Mouse (Mus musculus) retina, embryonic 14.5 days (tissue): ENCODE results near the gene Sgo2a.
"Not testable (repeated sequence)": the region's sequence is repeated elsewhere in the genome, so short reads cannot be mapped to it uniquely, and the experiment has no call there.

Source experiments
- DNase-seq: peaks from one replicate; pipeline ENCODE4 v3.0.0-alpha.2; 2015; ENCODE audit warnings: low spot score

Gene Sgo2a

DNA sequence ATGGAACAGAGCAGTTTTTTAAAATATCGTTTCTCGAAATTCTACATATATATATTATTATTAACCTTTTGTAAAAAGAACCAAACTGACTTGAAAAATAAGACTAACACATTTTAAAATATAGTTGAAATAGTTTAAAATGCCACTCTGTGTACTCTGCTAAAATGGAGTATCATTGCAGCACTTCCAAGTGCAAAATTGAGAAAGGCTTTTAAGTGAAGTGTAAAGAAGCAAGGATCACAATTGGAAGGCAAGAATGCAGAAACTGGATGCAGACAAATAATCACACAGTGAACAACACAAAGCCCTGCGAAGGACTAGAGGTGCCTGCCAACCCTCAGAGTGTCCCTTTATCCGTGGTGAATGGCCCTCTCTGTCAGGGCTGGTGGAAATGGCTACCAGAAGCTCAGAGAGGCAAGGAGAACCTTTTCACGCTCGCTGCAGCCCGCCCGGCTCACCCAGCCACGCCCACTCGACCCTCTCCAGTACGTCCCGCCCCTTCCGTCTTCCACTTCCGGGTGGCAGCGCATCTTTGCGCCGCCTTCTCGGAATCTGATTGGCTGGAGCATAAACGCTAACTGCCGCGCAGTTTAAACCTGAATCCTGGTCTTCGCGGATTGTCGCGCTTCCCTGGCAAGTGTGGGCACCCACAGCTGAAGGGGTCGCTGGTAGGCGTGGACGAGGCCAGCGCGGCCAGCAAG lies at the start of gene Sgo2a:
Sgo2a (plus strand) TSS at position 540 of the 701 bp plus-strand sequence.
- DNase-seq = peak; percentile 97

DNA sequence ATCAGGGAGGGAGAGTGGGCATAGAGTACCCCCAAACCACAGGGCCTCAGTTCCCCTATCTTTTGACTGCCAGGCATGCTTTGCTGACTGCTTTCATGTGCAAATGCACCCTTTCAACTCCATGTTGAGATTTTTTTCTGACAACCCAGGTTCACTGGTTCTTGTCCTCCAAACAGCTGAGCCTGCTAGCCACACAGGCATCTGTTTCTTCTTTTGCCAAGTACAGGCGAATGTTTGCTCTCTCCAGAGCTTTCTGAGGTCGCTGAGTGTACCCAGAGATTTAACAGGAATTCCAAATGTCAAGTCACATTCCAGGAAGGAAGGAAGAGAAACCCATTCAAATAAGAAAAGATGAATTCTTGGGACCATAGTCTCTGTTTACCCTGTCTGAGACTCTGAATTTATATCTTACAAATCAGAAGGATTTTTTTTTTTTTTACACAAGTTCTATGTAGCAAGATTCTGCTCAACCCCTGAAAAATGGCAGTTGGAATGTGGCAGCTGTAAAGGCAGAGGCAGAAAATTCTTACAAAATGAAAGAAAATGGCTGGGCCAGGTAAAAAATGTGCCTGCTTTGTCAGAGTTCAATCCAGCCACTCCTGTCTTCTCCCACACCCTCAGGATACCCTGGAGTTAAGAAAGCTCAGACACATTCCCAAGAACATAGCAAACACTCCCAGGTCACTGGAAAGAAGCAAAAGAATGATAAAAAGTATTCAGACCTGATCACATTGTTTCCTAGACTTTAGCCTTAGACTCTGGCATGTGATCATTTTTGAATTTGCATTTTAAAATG lies 48.0 kb upstream of the Sgo2a start:
- DNase-seq = no peak

GRCm38 (mm10) chr1:57949195-57949594 lies 46.6 kb upstream of the Sgo2a start:
- DNase-seq = peak; percentile 48

DNA sequence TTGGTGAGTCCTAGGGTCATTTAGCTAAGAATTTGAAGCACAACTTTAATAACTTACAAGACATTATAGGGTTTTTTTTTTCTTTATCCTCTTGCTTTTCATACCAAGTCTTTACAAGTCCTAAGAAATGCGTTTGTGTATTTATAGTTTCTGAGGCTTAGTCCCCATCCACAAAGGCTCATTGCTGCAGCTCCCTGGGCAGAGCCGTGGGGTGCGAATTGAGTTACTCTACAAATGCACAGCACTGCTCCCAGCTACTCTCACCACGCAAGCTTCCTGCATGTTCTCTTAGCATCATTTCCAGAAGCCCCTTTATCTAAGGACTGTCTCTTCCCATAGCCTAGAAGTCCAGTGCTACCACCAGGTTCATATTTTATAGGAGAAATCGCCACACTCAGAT lies 46.1 kb upstream of the Sgo2a start:
- no peak for DNase-seq

- no peak for DNase-seq
These were observed 43.3 kb upstream of the Sgo2a start for GRCm38 (mm10) chr1:57952509-57952908.

DNA sequence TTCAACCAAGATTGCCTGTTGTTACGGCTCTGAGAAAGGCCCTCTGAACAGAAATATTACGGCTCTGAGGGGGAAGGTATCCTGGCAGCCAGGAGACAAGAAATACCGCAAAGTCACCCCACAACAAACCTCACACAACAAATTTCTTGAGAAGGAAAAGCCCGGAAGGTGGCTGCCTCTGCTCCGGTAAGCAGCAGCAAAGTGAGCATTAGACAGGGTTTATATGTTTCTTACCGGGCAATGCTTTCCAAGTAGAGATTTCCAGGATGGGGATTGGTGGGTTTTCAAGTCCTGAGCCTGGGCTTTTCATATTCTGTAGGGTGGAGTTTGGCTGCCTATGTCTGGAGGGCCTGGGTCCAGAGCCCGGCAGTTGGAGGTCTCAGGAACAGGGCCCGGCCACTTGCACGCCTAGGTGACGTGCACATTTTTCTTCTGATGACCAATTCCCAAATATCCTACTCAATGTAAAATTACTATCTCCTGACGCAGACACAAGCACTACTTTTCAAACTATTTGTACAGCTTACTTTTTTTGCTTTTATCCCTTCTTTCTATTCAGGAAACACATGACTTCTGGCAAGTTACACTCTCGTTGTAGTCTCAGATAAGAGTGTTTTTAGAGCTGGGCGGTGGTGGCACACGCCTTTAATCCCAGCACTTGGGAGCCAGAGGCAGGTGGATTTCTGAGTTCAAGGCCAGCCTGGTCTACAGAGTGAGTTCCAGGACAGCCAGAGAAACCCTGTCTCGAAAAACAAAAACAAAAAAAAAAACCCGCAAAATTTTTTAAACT lies 42.0 kb upstream of the Sgo2a start:
- DNase-seq = no peak

DNA sequence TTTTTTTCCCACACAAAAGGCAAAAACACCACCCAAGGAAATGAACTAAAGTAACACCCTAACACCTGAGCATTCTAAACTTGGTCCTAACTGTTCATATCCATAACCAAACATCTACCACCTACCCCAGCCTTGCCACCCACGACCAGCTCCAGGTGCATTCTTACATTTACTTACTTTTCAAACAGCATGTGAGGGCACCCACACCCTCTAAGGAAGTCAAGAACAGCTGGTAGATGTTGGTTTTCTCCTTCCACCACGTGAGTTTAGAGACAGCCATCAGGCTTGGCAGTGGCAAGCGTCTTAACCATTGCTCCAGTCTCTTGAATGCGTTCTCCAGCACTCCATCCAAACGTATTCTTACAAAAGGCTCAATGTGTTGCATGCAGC lies 41.4 kb upstream of the Sgo2a start:
- no peak for DNase-seq

DNA sequence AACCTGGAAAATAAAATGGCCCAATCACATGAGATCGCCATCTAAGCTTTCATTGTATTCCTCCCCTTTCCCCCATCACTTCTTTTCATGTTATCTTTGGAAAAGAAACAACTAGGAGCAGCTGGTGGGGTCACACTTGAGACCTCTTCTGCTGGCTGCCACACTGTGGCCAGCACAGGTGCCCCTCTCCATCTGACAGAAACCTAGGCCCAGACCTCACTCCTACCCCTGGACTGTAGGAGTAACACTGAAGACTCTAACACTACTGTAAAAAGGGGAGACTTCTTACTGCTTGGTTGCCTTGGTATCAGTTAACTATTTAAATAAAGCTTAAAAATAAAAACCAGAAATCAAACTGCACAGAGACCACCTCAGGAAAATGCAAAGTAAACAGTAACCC lies 40.0 kb upstream of the Sgo2a start:
- no peak for DNase-seq

DNA sequence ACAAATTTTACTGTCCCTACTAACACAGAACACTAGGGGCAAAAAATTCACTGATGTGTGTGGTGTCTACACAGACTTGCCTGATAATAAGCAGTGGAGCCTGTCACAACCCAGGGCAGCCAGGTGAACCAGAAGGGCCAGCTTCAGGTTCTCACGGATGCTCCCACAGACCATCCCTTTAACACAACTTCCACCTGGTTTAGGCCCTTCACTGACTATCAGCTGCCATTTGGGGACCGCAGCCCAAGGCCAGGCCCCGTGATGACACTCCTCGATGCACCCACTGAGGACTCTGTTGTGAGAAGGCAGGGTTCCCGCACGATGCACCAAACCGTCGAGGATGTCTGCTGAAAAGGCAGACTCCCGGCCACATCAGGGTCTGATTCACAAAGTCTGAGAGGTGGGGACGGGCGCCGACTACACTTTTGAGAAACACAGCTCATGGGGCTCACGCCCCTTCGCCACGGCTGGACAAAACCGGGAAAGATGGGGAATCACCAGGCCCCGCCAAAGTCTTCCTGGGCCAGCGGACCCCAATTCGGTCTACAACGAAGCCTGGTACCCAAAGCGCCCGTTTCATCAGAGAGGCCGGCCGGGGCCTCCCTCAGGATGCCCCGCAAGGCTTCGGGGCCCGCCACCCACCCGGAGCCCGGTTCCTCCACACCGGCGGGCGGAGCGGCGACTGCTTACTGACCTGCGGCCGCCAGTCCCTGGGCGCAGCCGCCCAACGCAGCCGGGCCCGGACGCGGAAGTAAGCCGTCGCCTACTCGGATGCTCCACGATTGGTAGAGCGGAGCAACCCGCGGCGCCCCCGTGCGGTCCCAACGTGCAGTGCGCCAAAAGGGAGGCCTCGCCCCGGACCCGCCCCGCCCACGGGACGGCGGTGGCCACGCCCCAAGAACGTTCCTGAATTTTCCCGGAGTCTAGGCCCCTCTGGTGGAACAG lies 26.2 kb upstream of the Sgo2a start:
- DNase-seq = peak; percentile 96

DNA sequence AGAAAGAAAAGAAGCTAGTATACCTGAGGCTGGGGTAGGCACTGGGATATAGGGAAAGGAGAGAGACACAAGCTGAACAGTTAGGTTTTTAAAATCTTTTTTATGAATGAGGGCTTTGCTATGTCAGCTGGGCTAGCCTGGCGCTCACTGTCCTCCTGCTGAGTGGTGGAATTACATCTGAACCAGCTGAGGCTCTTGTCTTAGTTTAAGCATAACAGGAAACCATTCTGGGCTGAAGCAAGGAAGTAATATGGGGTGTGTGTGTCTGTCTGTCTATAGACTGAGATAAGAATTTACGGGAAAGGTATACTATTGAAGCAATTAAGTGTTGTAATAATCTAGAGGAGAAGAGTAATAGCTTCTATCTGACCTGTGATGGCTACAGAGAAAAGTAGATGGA lies 24.2 kb upstream of the Sgo2a start:
- no peak for DNase-seq

DNA sequence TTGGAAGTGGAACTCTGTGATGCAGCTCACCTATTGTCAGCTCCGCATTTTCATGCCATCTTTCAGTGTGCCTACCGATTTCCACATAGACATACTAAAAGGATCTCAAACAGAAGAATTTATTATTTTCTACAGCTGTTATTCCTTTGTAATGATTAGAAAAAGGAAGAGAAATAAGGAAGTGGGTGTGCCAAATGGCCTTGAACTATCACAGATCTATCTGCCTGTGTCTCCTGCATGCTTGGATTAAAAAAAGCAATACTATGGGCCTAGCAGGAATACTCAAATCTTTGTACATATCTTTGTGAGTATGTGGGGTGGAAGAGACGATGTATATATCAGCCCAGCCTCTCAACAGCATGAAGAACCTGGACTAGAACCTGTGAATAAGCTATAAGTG lies 18.9 kb upstream of the Sgo2a start:
- DNase-seq = no peak

DNA sequence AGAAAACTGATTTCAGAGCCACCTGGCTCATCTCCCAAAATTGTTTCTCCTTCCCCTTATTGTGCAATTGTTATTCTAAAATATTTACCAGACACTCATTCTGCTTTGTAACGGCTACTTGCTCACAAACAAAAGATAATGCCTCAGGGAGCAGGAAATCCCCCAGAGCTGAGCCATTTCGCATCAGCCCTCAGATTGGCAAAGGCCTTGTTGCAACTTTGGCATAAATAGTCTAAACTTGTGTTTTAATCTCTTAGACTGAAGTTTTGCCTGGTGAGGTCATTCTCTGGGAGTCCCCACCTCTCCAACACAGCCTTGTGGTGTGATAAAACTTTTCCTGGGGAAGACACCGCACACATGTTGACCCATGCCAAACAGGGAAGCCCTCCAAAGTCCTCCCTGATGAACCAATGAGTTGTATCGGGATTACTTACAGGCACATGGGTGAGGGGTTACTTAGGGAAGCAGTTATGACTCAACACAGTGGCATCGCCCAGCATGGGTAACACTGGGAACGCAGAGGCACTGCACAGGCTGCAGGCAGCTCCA lies 6.6 kb upstream of the Sgo2a start:
- DNase-seq = no peak

GRCm38 (mm10) chr1:57991277-57991676 lies 4.5 kb upstream of the Sgo2a start:
- no peak for DNase-seq

DNA sequence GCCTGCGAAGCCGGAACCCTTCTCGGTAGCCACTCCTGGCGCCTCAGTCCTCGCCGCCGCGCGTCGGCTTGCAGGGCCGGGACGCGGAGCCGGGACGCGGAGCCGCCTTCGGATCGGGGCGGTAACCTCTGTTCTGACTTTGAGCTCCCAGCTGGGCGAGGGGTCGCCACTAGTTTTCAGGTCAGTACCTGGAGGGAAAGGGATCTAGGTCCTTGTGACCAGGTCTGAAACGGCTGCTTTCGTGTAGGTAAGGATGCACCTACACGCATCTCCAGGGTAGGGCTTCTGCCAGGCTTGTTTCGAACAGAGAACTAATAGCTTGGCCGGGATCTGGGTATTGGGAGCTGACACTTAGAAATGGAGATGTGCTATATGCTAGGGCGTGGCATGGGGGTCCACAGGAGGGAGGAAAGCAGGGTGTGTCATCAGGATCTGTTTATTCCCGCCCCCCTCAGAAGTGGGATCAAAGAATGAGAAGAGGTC lies 403 bp downstream of the Sgo2a start:
- no peak for DNase-seq

DNA sequence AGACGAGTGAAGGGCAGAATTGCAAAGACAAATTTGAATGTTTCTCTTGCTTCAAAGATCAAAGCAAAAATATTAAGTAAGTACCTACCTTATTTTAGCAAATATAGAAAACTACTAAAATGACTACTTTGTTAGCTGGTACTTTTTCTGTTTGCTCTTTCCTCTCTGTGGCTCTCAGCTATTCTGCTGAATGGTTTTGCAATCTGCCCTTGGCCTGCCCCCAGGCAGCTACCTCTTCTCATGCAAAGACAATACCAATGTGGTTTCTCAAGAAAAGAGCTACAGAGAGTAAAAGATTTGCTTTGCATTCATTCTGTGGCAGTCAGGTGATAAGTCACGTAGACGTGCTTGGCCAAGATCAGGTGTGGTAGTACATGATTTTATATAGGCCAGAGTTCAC lies 2.4 kb downstream of the Sgo2a start:
- no peak for DNase-seq

DNA sequence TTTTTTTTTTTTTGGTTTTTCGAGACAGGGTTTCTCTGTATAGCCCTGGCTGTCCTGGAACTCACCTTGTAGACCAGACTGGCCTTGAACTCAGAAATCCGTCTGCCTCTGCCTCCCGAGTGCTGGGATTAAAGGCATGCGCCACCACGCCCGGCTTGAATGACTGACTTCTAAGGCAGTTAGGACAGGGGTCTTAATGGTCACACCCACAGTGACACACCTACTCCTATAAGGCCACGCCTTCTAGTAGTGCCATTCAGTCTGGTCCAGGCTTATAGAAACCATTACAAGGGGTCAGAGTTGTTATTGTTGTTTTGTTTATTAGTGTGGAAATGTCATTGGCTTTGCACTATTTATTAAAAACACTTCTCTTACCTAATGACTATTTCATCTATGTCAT lies 10.6 kb downstream of the Sgo2a start:
- DNase-seq = not testable (repeated sequence)

DNA sequence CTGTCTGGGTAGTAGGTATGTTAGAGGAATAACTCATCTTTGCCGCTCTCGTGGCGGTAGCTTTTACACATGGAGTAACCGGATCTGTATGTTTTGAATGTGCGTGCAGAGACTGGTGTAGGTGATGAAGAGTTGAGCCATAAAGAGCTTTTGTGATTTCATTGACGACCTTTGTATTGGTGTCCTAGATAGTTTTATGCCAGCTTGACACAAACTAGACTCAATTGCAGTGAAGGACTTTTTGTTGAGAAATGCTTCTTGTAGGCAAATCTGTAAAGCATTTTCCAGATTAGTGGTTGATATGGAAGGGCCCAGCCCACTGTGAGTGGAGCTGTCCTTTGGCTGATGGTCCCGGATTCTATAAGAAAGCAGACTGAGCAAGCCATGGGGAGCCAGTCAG lies 23.1 kb downstream of the Sgo2a start, which contains the start of gene Kctd18:
Kctd18 (minus strand) TSS at position 101 of the 400 bp plus-strand sequence.
- DNase-seq = no peak

GRCm38 (mm10) chr1:58027707-58028106 lies 31.9 kb downstream of the Sgo2a start:
- DNase-seq = no peak

- DNase-seq = peak; percentile 24
These were observed 33.9 kb downstream of the Sgo2a start, which contains the start of gene Aox1 for GRCm38 (mm10) chr1:58029636-58030117. Gene Aox1 (plus strand): TSS chr1:58029931.

DNA sequence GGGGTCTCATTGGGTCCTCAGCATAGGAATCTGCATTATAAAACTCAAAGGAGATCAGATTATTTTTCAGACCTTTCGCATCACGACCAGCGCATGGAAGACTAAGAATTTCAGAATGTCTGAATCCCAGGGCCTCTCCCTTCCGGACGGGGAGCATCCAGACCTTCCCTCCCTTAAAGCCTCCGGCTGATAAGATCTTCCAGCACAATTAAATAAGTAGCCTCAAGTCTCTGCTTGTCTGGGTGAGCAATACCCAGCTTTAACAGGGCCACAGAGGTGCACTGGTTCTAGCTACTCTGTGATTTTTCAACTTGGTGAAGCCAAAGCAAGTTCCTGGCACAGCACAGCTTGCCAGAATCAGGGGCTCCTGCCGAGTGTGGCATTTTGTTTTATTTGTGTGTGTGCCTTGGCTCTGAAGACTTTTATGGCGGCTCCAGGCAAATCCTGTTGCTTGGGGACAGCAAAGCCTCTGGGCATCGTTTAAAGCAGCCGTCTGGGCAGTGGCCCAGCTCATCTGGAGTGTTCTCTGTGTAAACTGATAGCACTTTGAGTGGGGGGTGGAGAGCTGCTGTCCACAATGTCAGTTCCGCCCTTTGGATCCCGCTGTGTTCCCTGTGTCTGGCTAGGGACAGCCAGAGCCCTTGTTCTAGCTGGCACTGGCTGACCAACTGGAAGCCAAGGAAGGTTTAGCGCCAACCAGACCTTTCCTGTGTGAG lies 34.5 kb downstream of the Sgo2a start:
- no peak for DNase-seq
